Mouse (Mus musculus) lung, postnatal 0 days (tissue): ENCODE data around the gene Egfl7. TPM values are rescaled to one million over a fixed set of nuclear protein-coding genes. Genes with fewer than 3 reads are reported as not detected.

Source experiments
- ATAC-seq: fragments of 200-750 bp; cut with Nextera tagmentation; 2 replicates; pipeline ENCODE4 v1.8.0; 2017; ENCODE audit warnings: moderate library complexity
- DNase-seq: peaks from one replicate; pipeline ENCODE4 v3.0.0-alpha.2; 2016; ENCODE audit warnings: low spot score
- H3K27ac ChIP-seq: fragments of 300-500 bp; sonication (generic); 2 replicates; pipeline ENCODE4 v1.5.1; 2014; ENCODE audit warnings: antibody characterized with exemption, mild to moderate bottlenecking, low read length, mixed read lengths
- H3K27me3 ChIP-seq: fragments of 300-500 bp; sonication (generic); replicated peaks from 2 replicates; pipeline ENCODE4 v1.6.1; 2014; ENCODE audit warnings: low read length, mixed read lengths; ENCODE audit not compliant: insufficient read depth
- H3K36me3 ChIP-seq: fragments of 300-500 bp; sonication (generic); 2 replicates; pipeline ENCODE4 v1.6.1; 2014; ENCODE audit warnings: low read length, mixed read lengths; ENCODE audit not compliant: insufficient read depth
- H3K4me1 ChIP-seq: fragments of 300-500 bp; sonication (generic); 2 replicates; pipeline ENCODE4 v1.6.1; 2014; ENCODE audit warnings: antibody characterized with exemption, low read depth, low read length, mixed read lengths; ENCODE audit not compliant: insufficient read depth
- H3K4me2 ChIP-seq: fragments of 300-500 bp; sonication (generic); replicated peaks from 2 replicates; pipeline ENCODE4 v1.6.1; 2014; ENCODE audit warnings: low read depth, mild to moderate bottlenecking, low read length, moderate library complexity, mixed read lengths
- H3K4me3 ChIP-seq: fragments of 300-500 bp; sonication (generic); 2 replicates; pipeline ENCODE4 v1.5.1; 2014; ENCODE audit warnings: low read depth, low read length
- H3K9ac ChIP-seq: fragments of 300-500 bp; sonication (generic); replicated peaks from 2 replicates; pipeline ENCODE4 v1.6.1; 2014; ENCODE audit warnings: low read depth, mild to moderate bottlenecking
- H3K9me3 ChIP-seq: fragments of 300-500 bp; sonication (generic); 2 replicates; pipeline ENCODE4 v1.6.1; 2016; ENCODE audit warnings: low read length, mixed read lengths
- CTCF ChIP-seq: IDR thresholded peaks from 2 replicates; pipeline ENCODE4 v1.5.1; 2016; ENCODE audit warnings: antibody characterized with exemption, mild to moderate bottlenecking
- EP300 ChIP-seq: IDR thresholded peaks from 2 replicates; pipeline ENCODE4 v1.6.1; 2016; ENCODE audit warnings: antibody characterized with exemption, mild to moderate bottlenecking, control low read depth
- WGBS: fragments of 180-500 bp; shearing (Covaris S2); extraction: QIAGEN DNeasy Blood & Tissue Kit; methylation state at CpG from one replicate; pipeline ENCODE4 v1.1.7; 2014; 5-methylcytosine and 5-hydroxymethylcytosine counted together
- polyA plus RNA-seq: library from polyadenylated mRNA; unstranded; fragments of >200 nt; fragmentation: Nextera tagmentation; extraction: Ambion mirVana; gene quantifications from 2 replicates; pipeline ENCODE4 v1.2.1, GENCODE M21; 2015

The Egfl7 gene
- polyA plus RNA-seq, 1 experiment from 2014 or later, result 412 TPM

DNA sequence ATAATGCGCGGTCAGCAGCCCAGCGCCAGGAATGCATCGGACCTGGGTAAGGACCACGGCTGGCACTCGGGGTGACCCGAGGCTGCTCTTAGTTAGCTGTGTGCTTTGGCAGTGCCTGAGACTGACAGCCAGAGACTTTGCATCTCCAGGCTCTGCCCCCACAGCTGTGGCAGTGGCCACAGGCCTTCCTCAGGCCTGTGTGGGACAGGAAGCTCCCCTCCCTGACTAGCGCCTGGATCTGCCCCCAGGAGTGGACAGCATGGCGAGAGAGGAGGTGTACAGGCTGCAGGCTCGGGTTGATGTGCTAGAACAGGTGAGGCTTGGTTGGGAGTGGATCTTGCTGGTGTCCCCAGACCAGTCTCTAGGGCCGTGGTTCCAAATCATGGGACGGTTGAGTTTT lies 11.6 kb downstream of the Egfl7 start:
- Histone ChIP-seq H3K9me3 (no peaks in the 10 kb centered on the region), H3K4me3 (peak overlapping the region; percentile 58; the same call in 1 of the 2 replicates), H3K4me1 (peaks cover 6% of the 10 kb centered on the region; the same call in 1 of the 2 replicates), H3K9ac (peak overlapping the region; percentile 79), H3K4me2 (peak overlapping the region; percentile 74), H3K27ac (peak overlapping the region; percentile 91; the same call in 1 of the 2 replicates), H3K36me3 (peaks cover 28% of the 10 kb centered on the region), H3K27me3 (no peaks in the 10 kb centered on the region)
- WGBS, result 62% methylated on average over 12 of the region's 12 CpGs
- TF ChIP-seq CTCF, result no peak
- TF ChIP-seq EP300, result no peak
- DNase-seq (no peak), ATAC-seq (no peak)

DNA sequence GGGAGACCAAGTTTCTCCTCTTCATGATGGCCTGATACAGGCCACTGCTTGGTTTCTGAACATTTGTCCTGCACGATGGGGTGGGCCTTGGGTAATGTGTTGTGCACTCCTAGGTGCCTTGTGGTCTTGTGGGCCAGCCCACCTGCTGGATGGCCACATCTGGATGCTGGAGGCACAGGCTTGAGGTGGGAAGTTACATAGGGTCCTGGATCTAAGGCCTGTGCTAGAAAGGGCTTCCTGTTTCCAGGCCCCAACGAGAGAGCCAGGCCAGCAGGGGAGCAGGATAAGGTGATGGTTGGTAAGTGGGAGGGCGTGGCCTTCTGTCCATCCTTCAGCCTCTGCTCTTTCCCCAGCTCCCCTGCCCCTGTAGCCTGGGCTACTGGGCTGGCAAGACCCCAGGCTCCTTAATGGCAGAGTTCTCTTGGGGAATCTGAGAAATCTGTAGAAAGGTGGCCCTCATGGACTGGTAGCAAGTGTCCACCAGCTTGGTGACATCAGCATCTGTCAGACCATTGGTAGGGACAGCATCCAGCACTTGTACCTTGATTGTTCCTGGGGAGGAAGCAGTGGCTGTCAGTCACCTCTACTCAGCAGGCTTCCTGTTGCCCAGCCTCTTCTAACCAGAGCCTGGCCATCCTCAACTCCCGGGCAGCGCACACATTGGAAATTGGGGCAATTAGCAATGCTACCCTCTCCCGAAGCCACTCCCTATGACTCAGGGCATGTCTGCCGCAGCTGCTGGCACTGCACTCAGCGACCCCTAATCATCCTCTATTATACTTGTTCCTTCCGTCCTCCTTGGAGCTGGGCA lies 13.6 kb downstream of the Egfl7 start:
- Histone ChIP-seq H3K27me3 (no peaks in the 10 kb centered on the region), H3K4me2 (no peak overlapping the region), H3K9ac (no peak overlapping the region), H3K4me1 (peaks cover 6% of the 10 kb centered on the region), H3K9me3 (no peaks in the 10 kb centered on the region), H3K36me3 (peaks cover 28% of the 10 kb centered on the region), H3K4me3 (no peak overlapping the region), H3K27ac (no peak overlapping the region)
- DNase-seq (no peak), ATAC-seq (peak; percentile 3)
- TF ChIP-seq EP300 (no peak), CTCF (no peak)
- 72% methylated on average over 9 of the region's 9 CpGs for WGBS

DNA sequence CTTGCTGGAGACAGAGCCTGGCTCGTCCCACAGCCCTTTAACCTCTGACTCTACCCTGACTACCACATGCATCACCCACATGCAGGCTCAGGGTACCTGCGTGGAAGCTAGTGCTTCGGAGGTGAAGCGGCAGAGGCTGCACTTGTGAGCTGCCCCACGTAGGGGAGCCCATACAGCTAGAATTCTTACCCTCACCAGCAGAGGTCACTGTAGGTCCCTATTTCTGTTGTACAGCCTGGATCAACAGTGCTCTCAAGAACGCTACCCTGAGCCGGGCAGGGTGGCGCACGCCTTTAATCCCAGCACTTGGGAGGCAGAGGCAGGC lies 14.2 kb downstream of the Egfl7 start:
- peak; percentile 69 for TF ChIP-seq CTCF
- TF ChIP-seq EP300, result 0 out of 2 replicates have a peak, but pooled peaks have one; percentile 6

DNA sequence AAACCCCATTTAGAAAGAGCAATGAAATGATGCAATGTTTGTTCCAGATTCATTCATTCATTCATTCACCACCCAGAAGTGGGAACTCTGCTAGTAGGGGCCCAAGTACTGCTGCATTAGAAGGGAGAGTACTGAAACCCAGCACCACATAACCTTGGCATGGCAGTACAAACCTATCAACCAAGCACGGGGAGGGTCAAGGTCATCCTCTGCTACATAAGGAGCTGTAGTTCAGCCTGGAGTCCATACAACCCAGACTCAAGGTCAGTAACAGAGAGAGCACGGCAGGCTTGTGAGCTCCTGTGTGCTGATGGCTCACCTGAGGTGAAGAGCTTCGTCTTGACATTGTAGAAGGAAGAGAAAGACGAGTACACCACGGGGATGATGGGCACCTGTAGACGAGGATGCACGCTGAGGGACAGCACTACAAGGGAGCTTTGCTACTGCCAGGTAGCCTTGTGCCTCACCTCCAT lies 14.7 kb downstream of the Egfl7 start:
- H3K9ac ChIP-seq, result no peak overlapping the region
- WGBS, result 76% methylated on average over 7 of the region's 7 CpGs
- peaks cover 28% of the 10 kb centered on the region for H3K36me3 ChIP-seq
- no peak overlapping the region for H3K4me3 ChIP-seq
- ATAC-seq (peak; percentile 4; the same call in 1 of the 2 replicates), DNase-seq (no peak)
- no peak overlapping the region for H3K27ac ChIP-seq
- H3K4me1 ChIP-seq, result peaks cover 6% of the 10 kb centered on the region
- TF ChIP-seq EP300 (no peak), CTCF (no peak)
- H3K27me3 ChIP-seq, result no peaks in the 10 kb centered on the region
- no peaks in the 10 kb centered on the region for H3K9me3 ChIP-seq
- no peak overlapping the region for H3K4me2 ChIP-seq

More for the DNA sequence above, 14.2 kb downstream of the Egfl7 start:
- DNase-seq, result peak; percentile 71
- H3K9me3 ChIP-seq, result no peaks in the 10 kb centered on the region
- no peak overlapping the region for H3K4me3 ChIP-seq
- no peaks in the 10 kb centered on the region for H3K27me3 ChIP-seq
- no peak overlapping the region for H3K27ac ChIP-seq
- ATAC-seq, result peak; percentile 41
- H3K9ac ChIP-seq, result no peak overlapping the region
- WGBS, result 35% methylated on average over 9 of the region's 9 CpGs
- H3K36me3 ChIP-seq, result peaks cover 28% of the 10 kb centered on the region
- H3K4me2 ChIP-seq, result no peak overlapping the region
- peaks cover 6% of the 10 kb centered on the region for H3K4me1 ChIP-seq

DNA sequence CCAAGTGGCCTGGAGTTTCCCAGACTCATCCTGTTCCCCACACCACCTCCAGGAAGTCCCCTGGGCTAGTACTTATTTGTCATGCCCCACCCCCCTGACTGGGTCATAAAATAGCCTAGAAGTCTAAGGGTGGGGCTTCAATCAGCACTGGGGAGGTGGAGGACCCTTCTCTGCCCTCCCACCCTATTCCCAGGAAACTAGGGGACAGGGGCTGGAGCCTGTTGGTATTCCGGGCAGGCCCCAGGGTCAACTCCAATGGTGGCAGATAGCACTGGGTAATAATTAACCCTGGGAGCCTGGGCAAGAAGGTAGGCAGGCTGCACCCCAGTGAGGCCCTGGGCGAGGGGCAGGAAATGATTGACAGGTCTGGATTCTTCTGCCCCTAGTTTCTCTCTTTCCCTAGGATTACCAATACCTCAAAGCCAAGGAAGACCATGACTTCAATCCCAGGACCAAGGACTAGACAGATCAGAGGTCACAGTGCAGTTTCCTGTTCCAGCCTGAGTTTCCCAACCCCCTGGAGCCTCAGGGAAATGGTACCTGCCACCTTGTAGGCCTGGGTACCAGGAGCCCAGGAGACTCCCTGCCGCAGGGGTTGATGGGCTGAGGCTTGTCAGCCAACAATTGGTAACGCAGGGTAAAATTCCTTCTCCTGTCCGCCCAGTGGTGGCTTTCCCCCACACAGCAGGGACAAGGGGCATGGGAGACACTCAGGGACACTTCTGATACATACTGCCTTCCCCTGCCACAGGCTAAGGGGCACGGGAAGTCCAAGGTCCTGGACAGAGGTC lies 15.3 kb downstream of the Egfl7 start:
- no peak for DNase-seq
- H3K9ac ChIP-seq, result no peak overlapping the region

More for the DNA sequence above, 15.3 kb downstream of the Egfl7 start:
- TF ChIP-seq CTCF, result 0 out of 2 replicates have a peak, but pooled peaks have one; percentile 19
- TF ChIP-seq EP300, result peak; percentile 28
- WGBS, result 30% methylated on average over 6 of the region's 6 CpGs
- Histone ChIP-seq H3K4me3 (no peak overlapping the region), H3K27ac (0 out of 2 replicates have a peak overlapping the region, but pooled peaks have one; percentile 0), H3K4me2 (no peak overlapping the region), H3K4me1 (peaks cover 6% of the 10 kb centered on the region), H3K36me3 (peaks cover 28% of the 10 kb centered on the region), H3K9me3 (no peaks in the 10 kb centered on the region), H3K27me3 (no peaks in the 10 kb centered on the region)
- ATAC-seq, result peak; percentile 28
